Mouse (Mus musculus): ENCODE measurements around the gene Klf7.

Klf7 gene

GRCm38 (mm10) chr1:64061488-64061887, 60.6 kb downstream of the Klf7 start:
- DNase-seq, result peak; percentile 79

DNA sequence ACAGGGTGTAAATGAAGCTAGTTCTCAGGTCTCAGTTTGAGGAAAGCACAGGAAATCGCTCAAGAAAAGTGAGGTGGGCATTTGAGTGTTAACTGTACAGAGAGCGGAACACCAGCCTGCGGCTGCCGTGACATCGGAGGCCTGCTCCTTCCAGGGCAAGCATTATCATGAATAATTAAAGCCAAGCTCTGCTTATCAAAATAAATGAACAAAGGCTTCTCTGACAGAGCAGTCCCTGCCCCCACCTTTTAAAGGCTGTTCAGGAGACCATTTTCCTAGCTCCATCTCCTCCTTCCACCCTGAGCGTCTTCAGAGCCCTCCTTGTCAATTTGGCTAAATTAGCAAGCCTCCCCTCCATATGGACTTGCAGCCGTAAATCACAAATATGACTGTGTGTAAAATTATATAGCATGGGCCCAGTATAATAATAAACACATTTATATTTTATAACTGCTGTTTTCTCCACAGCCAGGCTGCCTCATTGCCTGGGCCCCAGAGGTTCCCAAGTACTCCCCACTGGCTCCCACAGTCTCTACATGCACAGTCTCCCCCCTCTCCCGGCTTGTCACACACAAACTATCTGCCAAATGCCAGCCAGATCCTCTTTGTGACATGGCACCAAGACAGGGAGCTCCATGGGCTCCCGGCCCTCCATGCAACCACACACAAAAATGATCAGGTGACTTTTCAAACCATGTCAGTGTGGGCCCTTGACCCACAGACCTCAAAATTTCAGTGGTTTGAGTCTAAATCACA, 61.2 kb downstream of the Klf7 start:
- peak; percentile 80 for DNase-seq

GRCm38 (mm10) chr1:64060116-64060515, 62.0 kb downstream of the Klf7 start:
- DNase-seq, result peak; percentile 93

DNA sequence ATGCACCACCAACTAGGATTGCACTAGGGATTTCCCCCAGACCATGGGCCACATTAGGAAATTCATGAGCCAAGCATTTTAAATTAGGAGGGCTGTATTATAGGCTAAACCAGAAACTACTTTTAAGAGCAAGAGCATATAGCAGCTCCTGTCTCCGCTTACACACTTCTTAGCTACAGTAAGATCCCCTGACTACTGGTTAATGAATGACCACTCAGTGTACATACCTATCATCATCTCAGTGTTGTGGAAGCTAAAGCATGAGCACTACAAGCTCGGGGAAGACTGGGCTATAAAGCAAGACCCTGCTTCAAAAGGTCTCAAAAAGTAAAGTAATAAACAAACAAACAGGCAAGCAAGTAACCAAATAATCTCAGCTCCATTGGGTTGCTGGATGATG, 65.5 kb downstream of the Klf7 start:
- no peak for DNase-seq

DNA sequence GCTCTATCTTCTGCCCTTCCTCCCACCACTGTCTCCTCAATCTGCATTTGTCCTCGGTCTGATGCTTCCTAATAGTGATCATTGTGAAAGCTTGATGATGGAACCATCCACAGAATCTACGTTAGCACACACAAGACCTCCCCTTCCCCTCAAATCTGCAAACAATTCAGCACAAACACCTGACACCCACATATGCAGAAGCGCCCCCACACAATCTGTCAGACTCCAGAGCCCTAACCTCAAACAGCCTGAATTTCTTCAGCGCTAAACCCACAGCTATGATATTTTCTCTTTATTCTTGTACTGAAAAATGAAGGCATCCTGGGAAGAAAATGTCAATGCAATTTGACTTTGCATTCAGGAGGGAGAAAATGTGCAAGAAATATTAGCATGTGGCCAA, 66.1 kb downstream of the Klf7 start:
- no peak for DNase-seq

DNA sequence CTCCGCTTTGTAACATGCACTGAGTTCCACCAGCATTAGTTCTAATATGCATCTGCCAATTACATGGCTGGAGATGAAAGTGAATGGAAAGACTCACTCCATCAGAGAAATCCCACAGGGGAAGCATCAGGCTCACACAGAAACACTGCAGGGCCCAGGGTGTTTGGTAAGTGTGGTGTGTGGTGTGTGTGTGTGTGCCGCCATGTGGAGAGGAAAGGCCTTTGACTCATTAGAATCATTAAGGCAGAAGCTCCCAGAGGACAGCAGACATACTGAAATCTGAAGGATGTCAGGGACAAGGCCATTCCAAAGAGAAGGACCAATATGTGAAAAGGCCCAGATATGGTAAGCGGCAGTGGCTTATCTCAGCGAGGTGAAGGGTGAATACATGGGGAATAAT, 66.9 kb downstream of the Klf7 start:
- DNase-seq, result peak; percentile 85

DNA sequence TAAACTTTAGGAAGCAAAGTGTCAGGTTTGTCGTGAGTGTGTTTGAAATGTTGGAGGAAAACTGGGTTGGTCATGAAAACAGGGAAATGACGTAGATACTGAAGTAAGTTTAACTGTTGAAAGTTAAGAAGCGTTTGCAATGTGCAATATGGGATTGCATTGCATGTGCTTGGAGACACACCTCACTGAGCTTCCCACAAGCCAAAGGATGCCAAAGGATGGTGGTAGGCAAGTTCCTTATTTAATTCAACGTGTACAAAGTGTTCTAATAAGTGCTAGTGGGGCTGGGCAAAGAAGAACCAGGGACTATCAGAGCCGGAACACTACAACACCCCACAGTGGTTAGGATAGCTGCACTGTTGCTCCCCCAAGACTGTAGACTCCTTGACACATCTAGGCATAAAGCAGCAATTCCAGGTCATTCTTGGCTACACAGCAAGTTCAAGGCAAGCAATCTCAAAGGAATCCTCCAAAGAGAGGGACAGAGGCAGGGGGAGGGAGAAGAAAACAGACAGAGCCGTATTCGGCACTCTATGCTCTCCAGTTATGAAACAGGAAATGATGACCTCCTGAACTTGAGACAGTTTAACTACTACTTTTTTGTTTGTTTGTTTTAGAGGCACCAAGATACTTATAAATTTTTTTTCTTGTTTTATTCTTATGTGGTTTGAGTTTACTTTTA, 69.9 kb downstream of the Klf7 start:
- DNase-seq, result peak; percentile 91

GRCm38 (mm10) chr1:64048567-64048966, 73.5 kb downstream of the Klf7 start:
- DNase-seq, result no peak

- DNase-seq, result no peak
These were observed 75.3 kb downstream of the Klf7 start for GRCm38 (mm10) chr1:64046802-64047156.

DNA sequence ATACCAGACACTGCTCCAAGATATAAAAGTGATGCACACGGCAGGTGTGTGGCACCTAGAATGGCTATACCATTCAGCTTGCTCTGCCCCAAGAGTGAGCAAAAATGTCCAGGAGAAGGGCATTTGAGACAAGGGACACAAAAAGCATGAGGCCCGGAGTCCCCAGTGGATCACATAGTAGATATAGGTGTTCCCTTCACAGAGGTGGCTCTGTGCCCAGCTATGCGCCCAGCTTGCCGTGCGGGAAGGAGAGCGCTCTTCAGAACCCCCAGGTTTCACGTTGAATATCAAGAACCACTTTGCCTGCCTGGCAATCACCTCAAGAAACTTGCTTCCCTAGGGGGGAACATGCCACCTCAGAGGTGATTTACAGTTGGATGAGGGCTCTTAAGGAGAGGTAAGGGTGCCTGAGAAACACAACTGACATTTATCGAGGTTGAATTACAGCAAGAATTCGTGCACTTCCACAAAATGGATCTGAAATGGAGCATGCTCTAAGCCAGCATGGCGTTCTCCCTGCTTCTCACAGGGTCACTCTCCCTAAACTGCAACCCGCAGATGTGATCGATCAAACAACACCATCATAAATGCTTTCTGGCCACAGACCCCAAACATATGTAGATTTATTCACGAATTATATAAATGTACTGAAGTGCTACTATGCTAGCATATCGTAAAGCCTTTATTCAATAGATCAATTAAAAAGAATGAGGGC, 75.8 kb downstream of the Klf7 start:
- no peak for DNase-seq

DNA sequence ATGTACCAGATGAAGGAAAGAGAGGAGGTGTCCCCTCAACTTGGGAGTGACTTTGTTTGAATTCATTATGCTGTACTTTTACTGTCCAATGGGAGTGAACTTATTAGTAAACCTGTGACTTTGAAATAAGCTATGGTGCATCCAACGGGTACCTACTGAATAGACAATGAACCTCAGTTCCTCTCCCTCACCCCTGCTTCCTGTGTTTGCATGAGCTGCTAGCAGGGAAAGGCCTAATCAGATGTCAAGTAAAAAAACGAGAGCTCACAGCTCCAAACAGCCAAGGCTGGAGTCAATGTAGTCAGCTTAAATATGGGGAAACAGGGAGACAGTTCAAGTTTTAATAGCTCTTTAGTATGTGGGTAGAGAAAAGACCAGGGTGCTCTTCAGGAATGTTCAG, 77.5 kb downstream of the Klf7 start:
- DNase-seq, result no peak

GRCm38 (mm10) chr1:64040831-64041383, 81.2 kb downstream of the Klf7 start:
- DNase-seq, result peak; percentile 99

GRCm38 (mm10) chr1:64040061-64040686, 81.9 kb downstream of the Klf7 start:
- DNase-seq, result peak; percentile 93

DNA sequence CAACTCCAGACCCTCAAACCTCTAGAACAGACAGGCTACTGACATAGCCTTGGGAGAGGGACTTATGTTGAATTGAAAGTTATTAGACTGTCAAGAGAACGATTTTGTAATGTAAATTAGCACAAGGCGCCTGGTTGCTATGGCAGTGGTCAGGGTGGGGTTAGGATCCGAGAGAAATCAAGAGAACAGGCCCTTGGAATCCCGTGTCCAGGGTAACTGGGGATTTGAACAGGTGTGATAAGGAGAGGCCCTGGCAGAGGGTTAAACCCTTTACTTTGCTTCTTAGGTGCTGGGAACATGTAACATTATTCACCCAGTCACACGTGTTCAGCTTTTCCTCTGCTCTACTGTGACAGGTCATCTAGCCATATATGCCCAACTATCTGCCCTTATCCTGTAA, 83.7 kb downstream of the Klf7 start:
- no peak for DNase-seq

- no peak for DNase-seq
These were observed 84.3 kb downstream of the Klf7 start for GRCm38 (mm10) chr1:64037800-64038199.

GRCm38 (mm10) chr1:64036881-64037452, 85.1 kb downstream of the Klf7 start:
- DNase-seq, result peak; percentile 91

DNA sequence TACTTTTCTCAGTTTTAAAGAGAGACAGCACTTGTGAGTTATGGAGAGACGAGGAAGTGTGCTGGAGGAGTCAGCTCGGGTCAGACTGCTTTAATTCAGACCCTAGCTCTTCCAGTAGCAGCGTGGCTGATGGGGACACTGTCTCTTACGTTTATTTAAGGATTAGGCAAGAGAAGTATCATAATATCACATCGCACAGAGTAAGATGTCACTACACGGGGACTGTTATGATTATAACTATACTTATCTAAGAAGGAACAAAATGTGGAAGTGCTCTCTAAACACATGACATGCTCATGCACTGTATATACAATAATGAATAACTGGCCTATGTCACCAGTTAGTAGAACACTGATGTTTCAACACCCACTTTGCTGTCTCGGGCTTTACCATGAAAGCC, 86.3 kb downstream of the Klf7 start:
- no peak for DNase-seq

GRCm38 (mm10) chr1:64035087-64035791, 86.8 kb downstream of the Klf7 start:
- peak; percentile 97 for DNase-seq

- no peak for DNase-seq
These were observed 89.4 kb downstream of the Klf7 start for GRCm38 (mm10) chr1:64032502-64033231.

DNA sequence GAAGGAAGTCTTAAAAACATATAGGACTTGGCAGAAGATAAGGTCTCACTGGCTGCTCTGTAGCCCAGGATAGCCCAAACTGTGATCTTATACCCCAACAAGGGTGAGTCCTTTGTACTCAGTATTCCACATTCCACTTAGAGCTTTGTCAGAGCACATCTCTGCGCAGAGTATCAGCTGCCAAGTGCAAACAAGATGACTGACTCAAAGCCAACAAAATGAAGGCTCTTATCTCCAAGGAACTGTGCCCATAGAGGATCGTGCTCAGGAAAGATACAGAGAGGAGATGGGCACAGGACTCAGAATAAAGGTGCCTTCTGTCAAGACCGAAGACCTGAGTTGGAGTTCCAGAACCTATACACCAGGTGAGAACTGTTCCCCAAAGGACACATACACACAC, 100.1 kb downstream of the Klf7 start:
- DNase-seq, result peak; percentile 59
